Mouse (Mus musculus): ENCODE results near the gene Ap1g2.

Ap1g2 gene

DNA sequence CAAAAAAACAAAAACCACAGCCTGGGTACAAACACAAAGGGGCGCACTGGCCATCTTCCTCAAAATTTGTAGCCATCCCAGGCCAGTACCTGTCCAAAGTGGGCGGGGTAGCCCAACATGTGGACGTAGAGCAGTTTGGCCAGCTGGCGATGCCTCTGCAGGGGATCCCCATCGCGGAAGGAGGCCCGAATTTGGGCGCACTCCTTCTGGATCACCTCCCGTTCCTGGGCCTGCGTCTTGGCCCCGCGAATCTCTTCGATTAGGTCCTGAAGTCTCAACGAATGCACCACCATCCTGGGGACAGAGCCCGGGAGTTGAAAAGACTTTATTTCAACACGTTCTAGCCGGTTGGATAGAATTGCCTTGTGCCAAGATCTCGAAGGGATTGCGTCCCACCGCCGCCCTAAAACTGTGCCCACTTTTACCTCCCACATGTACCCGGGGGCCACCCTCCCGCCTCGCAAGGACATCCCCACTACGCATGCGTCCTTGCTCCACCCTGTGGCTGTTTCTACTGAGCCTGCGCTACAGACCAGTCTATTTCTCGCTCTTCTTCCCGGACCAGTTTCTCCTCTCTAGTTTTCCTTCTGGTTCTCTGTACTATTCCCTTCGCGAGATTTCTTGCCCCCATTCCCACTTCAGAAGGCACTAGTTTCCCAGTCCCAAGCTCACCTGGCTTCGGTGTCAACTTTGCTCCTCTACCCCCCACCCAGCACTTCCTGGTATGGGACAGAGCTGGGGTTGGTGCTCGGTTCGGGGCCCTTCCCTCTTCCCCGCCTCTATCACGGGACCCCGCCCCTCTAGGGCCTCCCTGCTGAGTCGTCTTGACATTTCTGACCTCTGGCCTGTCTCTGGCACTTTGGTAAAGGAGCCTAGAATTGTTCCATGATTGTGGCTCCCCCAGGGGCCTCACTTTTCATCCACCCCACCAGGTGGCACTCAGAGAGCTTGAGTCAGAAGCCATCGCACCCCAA, at the start of gene Ap1g2:
Gene Ap1g2, minus strand, starts transcription at position 758 of the 974 bp plus-strand sequence.
- peak; percentile 94 for DNase-seq (ENCODE audit: low read depth)

GRCm38 (mm10) chr14:55152951-55153481, 46.6 kb upstream of the Ap1g2 start:
- DNase-seq (ENCODE audit: low read depth): no peak

- peak; percentile 77 for DNase-seq (ENCODE audit: low read depth)
Observed at GRCm38 (mm10) chr14:55152174-55152573, 45.8 kb upstream of the Ap1g2 start.

- DNase-seq (ENCODE audit: low read depth): no peak
Observed at GRCm38 (mm10) chr14:55150985-55151384, 44.6 kb upstream of the Ap1g2 start.

GRCm38 (mm10) chr14:55149041-55149440, 42.6 kb upstream of the Ap1g2 start:
- no peak for DNase-seq (ENCODE audit: low read depth)

DNA sequence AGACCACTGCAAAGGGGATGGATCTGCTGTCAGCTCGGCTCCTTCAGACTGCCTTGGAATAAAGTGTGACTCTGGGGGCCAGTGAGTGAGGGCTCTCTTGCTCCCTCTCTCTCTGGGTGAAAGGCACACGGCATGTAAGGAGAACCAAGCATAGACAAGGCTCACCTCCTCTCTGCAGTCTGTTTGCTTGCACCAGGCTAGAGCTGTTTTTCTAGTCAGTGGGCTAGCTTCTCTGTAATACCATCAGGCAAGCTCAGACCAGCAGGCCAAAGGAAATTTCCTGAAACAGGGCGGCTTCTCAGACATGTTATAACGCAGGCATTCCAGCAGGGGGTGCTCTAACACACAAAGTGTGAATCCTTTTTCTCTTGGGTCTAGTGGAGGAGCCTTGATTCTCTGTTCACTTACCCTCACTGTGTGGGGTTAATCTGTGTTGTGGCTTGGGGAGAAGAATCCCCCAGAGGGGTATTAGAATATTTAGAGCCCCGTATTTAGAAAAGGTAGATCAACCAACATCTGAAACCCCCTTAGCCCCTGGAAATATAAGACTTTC, 42.0 kb upstream of the Ap1g2 start:
- peak; percentile 65 for DNase-seq (ENCODE audit: low read depth)

GRCm38 (mm10) chr14:55146829-55147401, 40.5 kb upstream of the Ap1g2 start:
- no peak for DNase-seq (ENCODE audit: low read depth)

DNA sequence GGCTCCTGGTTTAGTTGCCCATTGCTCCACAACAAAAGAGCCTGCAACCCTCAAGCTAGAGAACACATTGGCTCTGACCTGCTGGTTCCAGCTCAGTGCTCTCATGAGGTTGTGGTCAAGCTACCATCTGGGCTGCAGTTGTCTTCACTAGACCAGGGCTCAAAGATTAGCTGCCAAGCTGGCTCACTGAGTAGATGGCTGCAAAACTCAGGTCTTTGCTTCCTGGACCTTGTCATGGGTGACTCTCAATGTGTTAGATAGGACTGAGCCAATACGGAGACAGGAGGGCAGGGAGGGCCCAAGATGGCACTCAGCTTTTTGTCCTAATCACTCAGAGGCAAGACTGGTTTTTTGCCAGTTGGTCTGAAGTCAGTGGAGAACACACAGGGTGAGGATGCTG, 39.9 kb upstream of the Ap1g2 start:
- DNase-seq (ENCODE audit: low read depth): no peak

DNA sequence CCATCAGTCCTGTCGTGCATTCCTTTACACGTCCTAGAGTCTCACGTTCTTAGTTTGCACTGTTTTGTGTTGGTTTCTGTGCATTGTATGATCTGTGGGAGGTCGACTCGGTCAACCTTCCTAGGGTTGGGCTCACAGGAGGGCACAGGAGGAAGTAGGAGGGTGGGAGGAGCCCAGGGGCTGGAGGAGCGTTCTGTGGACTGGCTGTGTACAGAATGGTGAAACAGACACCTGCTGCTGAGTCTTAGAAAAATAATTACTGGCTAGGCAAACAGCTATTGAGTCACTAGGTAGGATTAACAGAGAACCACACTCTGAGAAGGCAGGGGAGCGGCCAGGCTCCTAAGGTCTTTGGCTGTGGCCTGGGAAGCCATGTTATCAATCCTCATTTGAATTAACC, 32.9 kb upstream of the Ap1g2 start:
- DNase-seq (ENCODE audit: low read depth): no peak

DNA sequence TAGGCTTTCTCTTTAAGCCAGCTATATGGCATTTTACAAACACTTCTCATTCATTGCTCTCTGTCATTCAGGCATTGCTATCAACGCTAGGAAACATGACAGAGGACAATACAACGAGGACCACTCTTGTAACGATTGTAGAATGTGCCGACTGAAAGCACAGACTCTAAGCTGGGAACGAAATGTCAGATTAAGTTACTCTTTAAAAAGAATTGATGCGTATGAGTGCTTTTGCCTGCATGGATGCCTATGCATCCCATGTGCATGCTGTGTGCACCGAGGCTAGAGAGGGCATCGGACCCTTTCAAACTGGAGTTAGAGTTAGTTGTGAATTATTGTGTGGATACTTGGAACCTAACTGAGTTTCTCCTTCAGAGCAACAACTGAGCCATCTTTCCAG, 29.3 kb upstream of the Ap1g2 start:
- DNase-seq (ENCODE audit: low read depth): no peak

DNA sequence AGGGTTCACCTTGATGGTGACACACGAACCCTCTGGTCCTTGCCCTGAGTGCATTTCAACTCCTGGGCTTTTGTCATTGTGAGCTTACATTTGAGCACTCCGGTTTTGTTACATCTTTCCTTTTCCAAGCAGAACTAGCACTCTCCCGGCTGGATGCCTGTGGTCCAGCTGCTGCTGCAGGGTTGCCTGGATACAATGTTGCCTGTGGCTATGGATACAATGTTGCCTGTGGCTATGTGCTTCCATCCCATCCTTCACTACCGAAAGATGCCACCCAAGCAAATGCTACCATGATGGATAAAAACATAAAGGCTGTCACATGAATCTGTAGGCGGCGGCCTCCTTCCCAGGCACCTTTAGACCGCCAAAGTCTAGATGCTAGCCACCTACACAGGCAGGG, 20.1 kb upstream of the Ap1g2 start:
- no peak for DNase-seq (ENCODE audit: low read depth)

DNA sequence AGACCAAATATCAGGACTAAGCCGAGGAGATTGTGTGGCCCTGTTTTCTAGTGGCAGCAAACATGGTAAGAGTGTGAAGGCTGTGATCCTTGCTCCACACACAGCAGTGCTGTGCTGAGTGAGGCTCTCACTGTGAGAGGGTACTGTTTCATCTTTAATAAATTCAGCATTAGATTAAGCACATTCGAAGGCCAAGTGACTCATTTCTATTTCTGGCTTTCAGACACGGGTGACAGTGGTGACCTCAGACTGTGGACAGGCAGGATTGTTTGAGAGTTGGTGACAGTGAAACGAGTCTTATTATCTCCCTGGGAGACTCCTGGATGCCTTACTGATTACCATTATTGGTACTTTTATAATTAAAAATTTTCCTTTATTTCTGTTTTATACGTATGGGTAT, 19.3 kb upstream of the Ap1g2 start:
- DNase-seq (ENCODE audit: low read depth): no peak

DNA sequence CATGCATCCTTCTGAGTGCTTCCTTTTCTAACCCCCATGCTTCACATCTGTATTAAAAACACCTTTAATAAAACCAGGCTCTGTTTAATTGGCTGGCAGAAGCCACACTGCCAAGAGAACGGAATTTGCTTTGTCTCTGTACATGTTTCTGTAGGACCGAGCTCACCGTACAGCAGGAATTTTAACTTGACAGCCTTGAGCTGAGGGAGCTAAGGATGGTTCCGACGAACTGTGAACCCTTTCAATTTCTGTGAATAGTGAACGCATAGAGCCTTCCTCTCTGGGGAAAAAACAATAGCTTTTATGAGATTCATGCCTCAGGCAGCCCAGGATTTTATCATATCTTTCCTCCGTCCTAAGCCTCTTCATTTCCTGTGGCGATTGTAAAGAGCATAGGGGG, 16.0 kb upstream of the Ap1g2 start:
- no peak for DNase-seq (ENCODE audit: low read depth)

- DNase-seq (ENCODE audit: low read depth): peak; percentile 74
Observed at GRCm38 (mm10) chr14:55121947-55122346, 15.6 kb upstream of the Ap1g2 start.

DNA sequence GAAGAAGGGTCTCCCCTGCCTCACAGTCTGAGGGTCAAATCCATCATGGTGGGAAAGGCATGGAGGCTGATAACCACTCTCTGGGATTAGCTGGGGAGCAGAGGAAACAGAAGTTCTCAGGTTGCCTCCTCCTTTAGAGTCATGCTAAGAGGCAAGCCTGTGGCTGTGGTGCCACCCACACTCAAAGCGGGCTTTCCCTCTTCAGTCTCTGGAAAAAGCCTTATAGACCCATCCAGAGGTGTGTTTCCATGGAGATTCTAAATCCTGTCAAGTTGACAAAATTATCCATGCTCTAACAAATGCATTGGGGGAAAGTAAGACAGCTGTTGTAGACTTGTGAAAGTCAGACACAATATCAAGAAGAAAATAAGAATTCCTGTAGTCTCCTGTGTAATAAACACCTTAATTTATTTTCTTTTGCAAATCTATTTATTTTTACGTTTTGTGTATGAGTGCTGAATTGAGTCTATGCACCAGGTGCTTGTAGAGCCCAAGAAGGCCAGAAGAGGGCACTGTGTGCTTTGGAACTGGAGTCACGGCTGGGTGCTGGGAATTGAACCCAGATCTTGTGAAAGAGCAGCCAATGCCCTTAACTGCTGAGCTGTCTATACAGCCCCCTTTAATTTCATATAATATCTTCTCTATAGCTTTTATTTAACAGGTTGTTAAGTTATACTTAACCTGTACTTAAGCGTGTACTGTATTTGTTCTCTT, 13.2 kb upstream of the Ap1g2 start:
- peak; percentile 51 for DNase-seq (ENCODE audit: low read depth)

DNA sequence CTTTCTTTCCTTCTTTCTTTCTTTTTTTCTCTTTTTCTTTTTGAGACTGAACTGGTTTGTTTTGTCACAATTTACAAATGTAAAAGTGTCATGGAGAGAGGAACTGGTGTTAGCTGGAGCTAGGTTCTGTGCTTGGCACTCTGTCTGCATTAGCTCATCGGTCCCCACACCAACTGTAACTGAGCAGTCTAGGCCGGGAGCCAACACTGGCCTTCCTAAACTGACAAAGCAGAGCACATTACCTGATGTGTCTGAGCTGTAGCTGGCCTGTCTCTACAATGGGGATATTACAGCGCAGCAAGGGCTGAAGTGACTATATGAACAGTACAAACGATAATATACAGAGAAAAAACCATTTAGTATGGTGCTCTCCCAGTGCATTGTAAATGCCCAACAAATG, 12.5 kb upstream of the Ap1g2 start:
- DNase-seq (ENCODE audit: low read depth): no peak

GRCm38 (mm10) chr14:55116425-55117200, 10.2 kb upstream of the Ap1g2 start, which contains the start of gene Jph4:
Gene Jph4 (minus strand): TSS chr14:55116935.
- DNase-seq (ENCODE audit: low read depth): no peak

GRCm38 (mm10) chr14:55115846-55116245, 9.5 kb upstream of the Ap1g2 start:
- no peak for DNase-seq (ENCODE audit: low read depth)

DNA sequence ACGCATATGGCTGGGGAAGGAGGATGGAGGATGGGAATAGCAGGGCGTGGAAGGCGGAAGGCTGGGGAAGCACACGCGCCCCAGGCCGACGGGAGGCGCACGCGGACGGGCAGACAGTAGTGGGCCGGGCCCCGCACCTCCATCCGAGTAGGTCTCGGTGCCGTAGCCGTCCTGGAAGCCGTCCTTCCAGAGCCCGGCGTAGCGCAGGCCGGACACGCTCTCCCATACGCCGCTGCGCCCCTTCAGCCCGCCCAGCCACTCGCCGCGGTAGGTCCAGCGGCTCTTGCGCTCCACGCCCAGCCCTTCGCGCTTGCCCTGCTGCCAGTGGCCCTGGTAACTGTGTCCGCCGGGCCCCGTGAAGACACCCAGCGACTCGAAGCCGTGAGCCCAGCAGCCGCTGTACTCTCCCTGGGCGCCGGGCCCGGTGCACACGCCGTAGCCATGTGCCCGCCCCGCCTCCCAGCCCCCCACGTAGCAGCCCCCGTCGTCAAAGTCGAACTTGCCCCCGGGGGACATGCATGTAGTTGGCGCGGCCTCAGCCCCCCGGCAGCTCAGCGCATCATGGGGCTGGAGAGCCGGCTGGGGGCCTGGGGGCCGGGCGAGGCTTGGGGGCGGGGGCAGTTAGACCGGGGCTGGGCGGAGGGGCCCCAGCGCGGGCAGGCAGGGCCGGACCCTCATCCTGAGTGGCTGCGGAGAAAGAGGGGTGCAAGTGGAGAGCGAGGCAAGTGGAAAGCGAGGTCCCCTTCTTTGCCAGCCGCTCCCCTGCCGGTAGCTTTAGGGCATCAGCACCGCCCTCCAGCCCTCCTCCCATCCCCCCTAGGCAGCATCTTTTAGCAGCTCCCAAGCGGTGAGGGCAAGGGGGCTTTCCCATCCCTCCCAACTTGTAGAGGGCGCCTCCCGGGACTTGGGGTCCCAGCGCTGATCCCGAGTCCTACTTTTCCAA, 8.6 kb upstream of the Ap1g2 start:
- DNase-seq (ENCODE audit: low read depth): no peak

GRCm38 (mm10) chr14:55113975-55114645, 7.7 kb upstream of the Ap1g2 start:
- DNase-seq (ENCODE audit: low read depth): no peak

All from 416B (cell line).